Mouse (Mus musculus) erythroblast, embryonic 14.5 days (primary cell): Measurements from ENCODE around the gene Ehbp1l1. TPM values are rescaled to one million over a fixed set of nuclear protein-coding genes. Genes with fewer than 3 reads are reported as not detected.

Source experiments
- H3K27me3 ChIP-seq: 2 replicates; pipeline ENCODE4 v1.6.1; 2012; ENCODE audit warnings: inconsistent platforms; ENCODE audit not compliant: control insufficient read depth
- H3K36me3 ChIP-seq: 2 replicates; pipeline ENCODE4 v1.6.1; 2012; ENCODE audit warnings: mild to moderate bottlenecking, inconsistent platforms; ENCODE audit not compliant: control insufficient read depth
- H3K4me1 ChIP-seq: 2 replicates; pipeline ENCODE4 v1.6.1; 2012; ENCODE audit warnings: inconsistent platforms; ENCODE audit not compliant: control insufficient read depth
- H3K4me3 ChIP-seq: replicated peaks from 2 replicates; pipeline ENCODE3; 2012; ENCODE audit warnings: moderate library complexity, mild to moderate bottlenecking, inconsistent platforms
- H3K9me3 ChIP-seq: 2 replicates; pipeline ENCODE4 v1.6.1; 2012; ENCODE audit warnings: low read length, inconsistent platforms, mixed read lengths; ENCODE audit not compliant: control insufficient read depth
- GATA1 ChIP-seq: IDR thresholded peaks from 2 replicates; pipeline ENCODE4 v1.6.1; 2012; ENCODE audit warnings: low read length, inconsistent platforms, mixed read lengths
- TAL1 ChIP-seq: IDR thresholded peaks from 3 replicates; pipeline ENCODE4 v1.6.1; 2012; ENCODE audit warnings: low read length, inconsistent platforms, mixed read lengths
- polyA plus RNA-seq: library from polyadenylated mRNA; stranded (reverse); fragments of >175 nt; gene quantifications from 2 replicates; pipeline ENCODE4 v1.2.3, GENCODE M21; 2012

The Ehbp1l1 gene
- polyA plus RNA-seq, 1 experiment: 88.4 TPM

- peaks cover 2% of the 10 kb centered on the region for H3K4me1 ChIP-seq
- peaks cover 2% of the 10 kb centered on the region; the same call in 1 of the 2 replicates for H3K9me3 ChIP-seq
- TF ChIP-seq TAL1 (no peak), GATA1 (no peak)
- H3K4me3 ChIP-seq: no peak within 1 kb of the TSS
- peaks cover 94% of the 10 kb centered on the region for H3K27me3 ChIP-seq
- H3K36me3 ChIP-seq: no peaks in the 10 kb centered on the region
Measured at GRCm38 (mm10) chr19:5740320-5741317, 14.5 kb upstream of the Ehbp1l1 start, which contains the start of gene Ltbp3. TSS of gene Ltbp3 (plus strand) at chr19:5740904.

- Histone ChIP-seq H3K27me3 (peaks cover 91% of the 10 kb centered on the region), H3K4me1 (no peaks in the 10 kb centered on the region; the same call in none of the 2 replicates), H3K4me3 (no peak overlapping the region), H3K9me3 (peaks cover 2% of the 10 kb centered on the region; the same call in 1 of the 2 replicates), H3K36me3 (no peaks in the 10 kb centered on the region)
- TF ChIP-seq TAL1 (no peak), GATA1 (no peak)
Measured at GRCm38 (mm10) chr19:5739446-5739845, 13.3 kb upstream of the Ehbp1l1 start.

GRCm38 (mm10) chr19:5734325-5734724, 8.2 kb upstream of the Ehbp1l1 start:
- H3K9me3 ChIP-seq: no peaks in the 10 kb centered on the region
- H3K4me1 ChIP-seq: peaks cover 30% of the 10 kb centered on the region
- no peak overlapping the region for H3K4me3 ChIP-seq
- peaks cover 43% of the 10 kb centered on the region for H3K27me3 ChIP-seq
- TF ChIP-seq GATA1: no peak
- TF ChIP-seq TAL1: no peak
- H3K36me3 ChIP-seq: peaks cover 23% of the 10 kb centered on the region

GRCm38 (mm10) chr19:5731264-5731978, 5.3 kb upstream of the Ehbp1l1 start:
- no peak for TF ChIP-seq GATA1
- no peak for TF ChIP-seq TAL1
- no peaks in the 10 kb centered on the region for H3K9me3 ChIP-seq
- peak overlapping the region; percentile 74 for H3K4me3 ChIP-seq
- peaks cover 43% of the 10 kb centered on the region for H3K36me3 ChIP-seq
- H3K27me3 ChIP-seq: peaks cover 20% of the 10 kb centered on the region
- peaks cover 59% of the 10 kb centered on the region for H3K4me1 ChIP-seq

GRCm38 (mm10) chr19:5730314-5731186, 4.4 kb upstream of the Ehbp1l1 start:
- TF ChIP-seq GATA1: no peak
- TF ChIP-seq TAL1: no peak
- Histone ChIP-seq H3K9me3 (no peaks in the 10 kb centered on the region), H3K27me3 (peaks cover 11% of the 10 kb centered on the region), H3K4me3 (peak overlapping the region; percentile 74), H3K4me1 (peaks cover 62% of the 10 kb centered on the region), H3K36me3 (peaks cover 48% of the 10 kb centered on the region)

GRCm38 (mm10) chr19:5729444-5729815, 3.3 kb upstream of the Ehbp1l1 start, which contains the start of gene Fam89b:
TSS of gene Fam89b (minus strand) at chr19:5729653.
- peaks cover 67% of the 10 kb centered on the region for H3K4me1 ChIP-seq

GRCm38 (mm10) chr19:5728631-5729443, 2.7 kb upstream of the Ehbp1l1 start:
- H3K27me3 ChIP-seq: peaks cover 3% of the 10 kb centered on the region
- H3K4me3 ChIP-seq: peak overlapping the region; percentile 74
- H3K9me3 ChIP-seq: no peaks in the 10 kb centered on the region
- H3K36me3 ChIP-seq: peaks cover 65% of the 10 kb centered on the region
- peaks cover 72% of the 10 kb centered on the region for H3K4me1 ChIP-seq
- TF ChIP-seq GATA1 (no peak), TAL1 (no peak)

More at GRCm38 (mm10) chr19:5729444-5729815, 3.3 kb upstream of the Ehbp1l1 start, which contains the start of gene Fam89b:
- no peak for TF ChIP-seq GATA1
- TF ChIP-seq TAL1: no peak
- peak within 1 kb of the TSS; percentile 74 for H3K4me3 ChIP-seq
- H3K27me3 ChIP-seq: peaks cover 3% of the 10 kb centered on the region
- H3K36me3 ChIP-seq: peaks cover 59% of the 10 kb centered on the region
- no peaks in the 10 kb centered on the region for H3K9me3 ChIP-seq
